Mouse (Mus musculus) sigmoid colon, adult 10 weeks (tissue): Measurements from ENCODE around the gene Cldn34b3. TPM values are rescaled to one million over a fixed set of nuclear protein-coding genes. Genes with fewer than 3 reads are reported as not detected.

ENCODE experiments used
- polyA plus RNA-seq: library from polyadenylated mRNA; stranded (reverse); fragments of 350-450 nt; fragmentation: Illumina TruSeq; extraction: RNeasy Lipid Tissue Mini Kit (QIAGEN cat#74804); gene quantifications from one replicate; pipeline ENCODE4 v1.2.3, GENCODE M21; 2014; ENCODE audit warnings: low read depth, low replicate concordance

Gene Cldn34b3
- not detected for polyA plus RNA-seq

GRCm38 (mm10) chrX:76264004-76264403, at the start of gene Cldn34b3:
Gene Cldn34b3, plus strand, starts transcription at chrX:76264304.

Other genes starting within 250 kb of the Cldn34b3 start
- gene Cldn34b4, start 129.0 kb downstream of the Cldn34b3 start, polyA plus RNA-seq, result not detected